Mouse (Mus musculus) embryonic facial prominence, embryonic 13.5 days (tissue): Measurements from ENCODE around the gene Rsph6a. TPM values are rescaled to one million over a fixed set of nuclear protein-coding genes. Genes with fewer than 3 reads are reported as not detected.

Experiments used
- ATAC-seq: fragments of 200-750 bp; cut with Nextera tagmentation; 2 replicates; pipeline ENCODE4 v1.8.0; 2017; ENCODE audit warnings: low read depth; ENCODE audit not compliant: insufficient number of reproducible peaks, insufficient read depth, low FRiP score, low TSS enrichment
- H3K27ac ChIP-seq: fragments of 300-500 bp; sonication (generic); 2 replicates; pipeline ENCODE4 v1.5.1; 2015; ENCODE audit warnings: moderate library complexity, mild to moderate bottlenecking, inconsistent platforms
- H3K27me3 ChIP-seq: fragments of 300-500 bp; sonication (generic); 2 replicates; pipeline ENCODE4 v1.6.1; 2015; ENCODE audit warnings: mild to moderate bottlenecking, inconsistent platforms
- H3K36me3 ChIP-seq: fragments of 300-500 bp; sonication (generic); 2 replicates; pipeline ENCODE4 v1.6.1; 2015; ENCODE audit warnings: mild to moderate bottlenecking, inconsistent platforms
- H3K4me1 ChIP-seq: fragments of 300-500 bp; sonication (generic); 2 replicates; pipeline ENCODE4 v1.6.1; 2015; ENCODE audit warnings: inconsistent platforms
- H3K4me2 ChIP-seq: fragments of 300-500 bp; sonication (generic); 2 replicates; pipeline ENCODE4 v1.6.1; 2015; ENCODE audit warnings: moderate library complexity, mild to moderate bottlenecking, inconsistent platforms
- H3K4me3 ChIP-seq: fragments of 300-500 bp; sonication (generic); 2 replicates; pipeline ENCODE4 v1.5.1; 2015; ENCODE audit warnings: mild to moderate bottlenecking, inconsistent platforms
- H3K9ac ChIP-seq: fragments of 300-500 bp; sonication (generic); 2 replicates; pipeline ENCODE4 v1.6.1; 2015; ENCODE audit warnings: mild to moderate bottlenecking, inconsistent platforms
- H3K9me3 ChIP-seq: fragments of 300-500 bp; sonication (generic); 2 replicates; pipeline ENCODE4 v1.6.1; 2016; ENCODE audit warnings: inconsistent platforms
- WGBS: fragments of 180-500 bp; shearing (Covaris S2); methylation state at CpG from one replicate; pipeline ENCODE4 v1.1.7; 2015; ENCODE audit warnings: mixed read lengths; 5-methylcytosine and 5-hydroxymethylcytosine counted together
- microRNA-seq: library from miRNA; unstranded; fragments of <30 nt; microRNA quantifications from one replicate; pipeline ENCODE4, GENCODE M21; 2016
- polyA plus RNA-seq: library from polyadenylated mRNA; unstranded; fragments of >200 nt; fragmentation: Nextera tagmentation; extraction: Ambion mirVana; gene quantifications from 2 replicates; pipeline ENCODE4 v1.2.1, GENCODE M21; 2015

Gene Rsph6a
- polyA plus RNA-seq, 1 experiment from 2014 or later = not detected

- WGBS = 76% methylated on average over 1 of the region's 1 CpGs
- no peaks in the 10 kb centered on the region for H3K9me3 ChIP-seq
Observed at GRCm38 (mm10) chr7:19109565-19109964, 55.1 kb downstream of the Rsph6a start.

DNA sequence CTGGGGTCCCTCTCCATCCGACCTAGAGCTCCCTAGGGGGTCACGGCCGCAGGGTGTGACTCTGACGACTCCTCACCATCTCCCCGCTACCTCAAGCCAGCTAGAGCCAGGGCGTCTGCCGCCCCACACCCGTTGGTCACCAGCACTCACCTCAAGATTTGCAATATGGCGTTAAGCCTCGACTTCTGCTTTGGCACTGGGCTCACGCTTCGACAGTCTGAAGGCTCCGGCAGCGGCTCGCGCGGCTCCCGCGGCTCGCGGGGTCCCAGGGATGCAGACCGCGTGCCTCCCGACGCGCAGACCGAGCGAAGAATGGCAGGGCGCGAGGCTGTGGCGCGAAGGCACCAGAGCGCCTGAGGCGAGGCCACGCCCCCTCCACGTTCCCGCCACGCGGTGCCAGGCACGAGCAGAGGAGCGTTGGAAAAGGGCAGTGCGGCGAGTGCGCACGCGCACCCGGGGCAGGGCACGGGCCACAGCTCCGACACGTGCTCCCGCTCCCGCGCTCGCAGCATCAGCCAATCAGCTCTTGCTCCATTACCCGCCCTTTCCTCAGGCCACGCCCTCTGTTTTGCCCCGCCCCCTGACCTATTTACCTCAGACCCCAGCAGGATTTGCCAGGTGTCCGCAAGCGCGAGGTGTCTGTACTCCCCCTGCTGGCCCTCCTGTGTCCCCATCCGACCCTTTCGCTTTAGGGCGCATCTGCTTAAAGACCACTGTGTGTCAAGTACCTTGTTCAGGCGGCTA lies 63.7 kb downstream of the Rsph6a start, which contains the start of gene Gm4969:
Gene Gm4969, minus strand, starts transcription at position 341 of the 744 bp plus-strand sequence.
- no peak within 1 kb of the TSS for H3K9ac ChIP-seq

More at GRCm38 (mm10) chr7:19109565-19109964, 55.1 kb downstream of the Rsph6a start:
- ATAC-seq = no peak
- Histone ChIP-seq H3K27ac (no peak overlapping the region), H3K27me3 (no peaks in the 10 kb centered on the region), H3K36me3 (no peaks in the 10 kb centered on the region), H3K4me2 (no peak overlapping the region), H3K4me3 (no peak overlapping the region), H3K9ac (no peak overlapping the region), H3K4me1 (no peaks in the 10 kb centered on the region)

GRCm38 (mm10) chr7:19119083-19119482 lies 64.6 kb downstream of the Rsph6a start:
- Histone ChIP-seq H3K4me2 (no peak overlapping the region), H3K4me3 (no peak overlapping the region), H3K4me1 (peaks cover 23% of the 10 kb centered on the region), H3K27me3 (peaks cover 7% of the 10 kb centered on the region; the same call in 1 of the 2 replicates), H3K9me3 (no peaks in the 10 kb centered on the region; the same call in 1 of the 2 replicates), H3K9ac (no peak overlapping the region), H3K27ac (no peak overlapping the region), H3K36me3 (no peaks in the 10 kb centered on the region)
- 91% methylated on average over 8 of the region's 8 CpGs for WGBS
- no peak for ATAC-seq

More for the DNA sequence above, 63.7 kb downstream of the Rsph6a start, which contains the start of gene Gm4969:
- peaks cover 7% of the 10 kb centered on the region; the same call in 1 of the 2 replicates for H3K27me3 ChIP-seq
- H3K27ac ChIP-seq = no peak within 1 kb of the TSS
- peak; percentile 18; the same call in 1 of the 2 replicates for ATAC-seq
- peak within 1 kb of the TSS; percentile 51 for H3K4me2 ChIP-seq
- 21% methylated on average over 64 of the region's 64 CpGs for WGBS
- no peaks in the 10 kb centered on the region for H3K36me3 ChIP-seq
- H3K4me3 ChIP-seq = peak within 1 kb of the TSS; percentile 26
- peaks cover 23% of the 10 kb centered on the region for H3K4me1 ChIP-seq
- no peaks in the 10 kb centered on the region; the same call in 1 of the 2 replicates for H3K9me3 ChIP-seq

GRCm38 (mm10) chr7:19119631-19120429 lies 65.3 kb downstream of the Rsph6a start, which contains the start of gene Fbxo46:
Gene Fbxo46 (plus strand): TSS chr7:19119859.
- peak within 1 kb of the TSS; percentile 90 for H3K4me2 ChIP-seq
- H3K9ac ChIP-seq = peak within 1 kb of the TSS; percentile 85
- no peaks in the 10 kb centered on the region; the same call in 1 of the 2 replicates for H3K9me3 ChIP-seq
- H3K36me3 ChIP-seq = no peaks in the 10 kb centered on the region
- H3K27me3 ChIP-seq = peaks cover 7% of the 10 kb centered on the region; the same call in 1 of the 2 replicates
- H3K4me3 ChIP-seq = peak within 1 kb of the TSS; percentile 72
- peak within 1 kb of the TSS; percentile 44; the same call in 1 of the 2 replicates for H3K27ac ChIP-seq
- WGBS = 2% methylated on average over 34 of the region's 34 CpGs
- peak; percentile 95 for ATAC-seq
- peaks cover 23% of the 10 kb centered on the region for H3K4me1 ChIP-seq

- 86% methylated on average over 4 of the region's 4 CpGs for WGBS
- H3K27me3 ChIP-seq = peaks cover 7% of the 10 kb centered on the region; the same call in 1 of the 2 replicates
- no peak for ATAC-seq
- peaks cover 23% of the 10 kb centered on the region for H3K4me1 ChIP-seq
- H3K9ac ChIP-seq = no peak overlapping the region
- no peaks in the 10 kb centered on the region; the same call in 1 of the 2 replicates for H3K9me3 ChIP-seq
- peaks cover 7% of the 10 kb centered on the region for H3K36me3 ChIP-seq
- no peak overlapping the region for H3K4me2 ChIP-seq
- no peak overlapping the region for H3K4me3 ChIP-seq
- no peak overlapping the region for H3K27ac ChIP-seq
Observed at GRCm38 (mm10) chr7:19121686-19122085, 67.2 kb downstream of the Rsph6a start.

Small RNA genes within 50 kb of the gene (microRNA-seq; reads per million reads assigned to microRNA genes)
- gene Mir3100 = not detected

Other genes starting within 250 kb of the Rsph6a start
- not detected in 2 replicates for gene Psg17, start 233.1 kb upstream of the Rsph6a start, polyA plus RNA-seq
- 0.38 and 0.39 TPM in 2 replicates for gene Mill2, start 214.7 kb upstream of the Rsph6a start, polyA plus RNA-seq
- gene Pglyrp1, start 183.4 kb upstream of the Rsph6a start, polyA plus RNA-seq = 0.76 and 2.9 TPM in 2 replicates
- 26.3 and 35.6 TPM in 2 replicates for gene Ccdc61, start 144.3 kb upstream of the Rsph6a start, polyA plus RNA-seq
- gene Nova2, start 128.8 kb upstream of the Rsph6a start, polyA plus RNA-seq = 0.62 and 0.65 TPM in 2 replicates
- gene Nanos2, start 67.3 kb upstream of the Rsph6a start, polyA plus RNA-seq = not detected in 2 replicates
- 6.0 and 6.7 TPM in 2 replicates for gene Mypop, start 63.4 kb upstream of the Rsph6a start, polyA plus RNA-seq
- gene Irf2bp1, start 50.6 kb upstream of the Rsph6a start, polyA plus RNA-seq = 30.1 and 33.2 TPM in 2 replicates
- gene Foxa3, start 31.2 kb upstream of the Rsph6a start, polyA plus RNA-seq = 0.62 and 1.8 TPM in 2 replicates
- 36.0 and 43.2 TPM in 2 replicates for gene Sympk, start 30.3 kb upstream of the Rsph6a start, polyA plus RNA-seq
- 16.4 and 17.6 TPM in 2 replicates for gene Dmwd, start 21.5 kb downstream of the Rsph6a start, polyA plus RNA-seq
- 13.1 and 16.8 TPM in 2 replicates for gene Dmpk, start 29.2 kb downstream of the Rsph6a start, polyA plus RNA-seq
- gene Six5, start 39.9 kb downstream of the Rsph6a start, polyA plus RNA-seq = 14.7 and 15.3 TPM in 2 replicates
- 3.5 and 4.4 TPM in 2 replicates for gene Gm4969, start 63.7 kb downstream of the Rsph6a start, polyA plus RNA-seq
- gene Fbxo46, start 65.2 kb downstream of the Rsph6a start, polyA plus RNA-seq = 15.3 and 16.6 TPM in 2 replicates
- 15.2 and 16.2 TPM in 2 replicates for gene Qpctl, start 94.6 kb downstream of the Rsph6a start, polyA plus RNA-seq
- 137 and 167 TPM in 2 replicates for gene Snrpd2, start 95.0 kb downstream of the Rsph6a start, polyA plus RNA-seq
- 0.37 and 0.56 TPM in 2 replicates for gene Gipr, start 111.4 kb downstream of the Rsph6a start, polyA plus RNA-seq
- 5.1 and 7.2 TPM in 2 replicates for gene Eml2, start 121.7 kb downstream of the Rsph6a start, polyA plus RNA-seq
- 1.6 and 1.9 TPM in 2 replicates for gene Gpr4, start 157.8 kb downstream of the Rsph6a start, polyA plus RNA-seq
- gene Opa3, start 173.6 kb downstream of the Rsph6a start, polyA plus RNA-seq = 36.2 and 38.2 TPM in 2 replicates
- gene Vasp, start 217.1 kb downstream of the Rsph6a start, polyA plus RNA-seq = 57.3 and 64.0 TPM in 2 replicates
- not detected in 2 replicates for gene Ppm1n, start 225.4 kb downstream of the Rsph6a start, polyA plus RNA-seq
- gene Rtn2, start 227.9 kb downstream of the Rsph6a start, polyA plus RNA-seq = 10.2 and 11.7 TPM in 2 replicates